Mouse (Mus musculus): ENCODE results near the gene Erlec1.

Gene Erlec1

GRCm38 (mm10) chr11:30954279-30954725, at the start of gene Erlec1:
Gene Erlec1, minus strand, starts transcription at chr11:30954335.
- DNase-seq (ENCODE audit: low spot score): peak; percentile 75

GRCm38 (mm10) chr11:31001169-31001908, 47.2 kb upstream of the Erlec1 start:
- DNase-seq (ENCODE audit: low spot score): no peak

- no peak for DNase-seq (ENCODE audit: low spot score)
Measured at GRCm38 (mm10) chr11:31000028-31000427, 45.9 kb upstream of the Erlec1 start.

- DNase-seq (ENCODE audit: low spot score): no peak
Measured at GRCm38 (mm10) chr11:30998704-30999103, 44.6 kb upstream of the Erlec1 start.

GRCm38 (mm10) chr11:30998199-30998598, 44.1 kb upstream of the Erlec1 start:
- DNase-seq (ENCODE audit: low spot score): no peak

- DNase-seq (ENCODE audit: low spot score): no peak
Measured at GRCm38 (mm10) chr11:30996670-30997069, 42.5 kb upstream of the Erlec1 start.

GRCm38 (mm10) chr11:30986625-30987017, 32.5 kb upstream of the Erlec1 start:
- no peak for DNase-seq (ENCODE audit: low spot score)

GRCm38 (mm10) chr11:30985877-30986624, 31.9 kb upstream of the Erlec1 start, which contains the start of gene Chac2:
Gene Chac2, minus strand, starts transcription at chr11:30986350.
- peak; percentile 80 for DNase-seq (ENCODE audit: low spot score)

GRCm38 (mm10) chr11:30985237-30985636, 31.1 kb upstream of the Erlec1 start:
- DNase-seq (ENCODE audit: low spot score): no peak

- peak; percentile 46 for DNase-seq (ENCODE audit: low spot score)
Measured at GRCm38 (mm10) chr11:30953469-30954154, 523 bp downstream of the Erlec1 start.

- peak; percentile 21 for DNase-seq (ENCODE audit: low spot score)
Measured at GRCm38 (mm10) chr11:30952829-30953228, 1.3 kb downstream of the Erlec1 start.

- DNase-seq (ENCODE audit: low spot score): no peak
Measured at GRCm38 (mm10) chr11:30943522-30943921, 10.6 kb downstream of the Erlec1 start.

- DNase-seq (ENCODE audit: low spot score): no peak
Measured at GRCm38 (mm10) chr11:30928498-30928897, 25.6 kb downstream of the Erlec1 start.

- no peak for DNase-seq (ENCODE audit: low spot score)
Measured at GRCm38 (mm10) chr11:30928079-30928478, 26.1 kb downstream of the Erlec1 start.

GRCm38 (mm10) chr11:30923283-30923682, 30.9 kb downstream of the Erlec1 start:
- DNase-seq (ENCODE audit: low spot score): no peak

GRCm38 (mm10) chr11:30920641-30921040, 33.5 kb downstream of the Erlec1 start:
- no peak for DNase-seq (ENCODE audit: low spot score)

- no peak for DNase-seq (ENCODE audit: low spot score)
Measured at GRCm38 (mm10) chr11:30912311-30912710, 41.8 kb downstream of the Erlec1 start.

- no peak for DNase-seq (ENCODE audit: low spot score)
Measured at GRCm38 (mm10) chr11:30899312-30899711, 54.8 kb downstream of the Erlec1 start.

GRCm38 (mm10) chr11:30896201-30896600, 57.9 kb downstream of the Erlec1 start:
- DNase-seq (ENCODE audit: low spot score): no peak

- no peak for DNase-seq (ENCODE audit: low spot score)
Measured at GRCm38 (mm10) chr11:30888153-30888552, 66.0 kb downstream of the Erlec1 start.

GRCm38 (mm10) chr11:30885171-30885871, 68.8 kb downstream of the Erlec1 start, which contains the start of the genes Gpr75 and Asb3:
Gene Gpr75, plus strand, starts transcription at chr11:30885358.
Gene Asb3, plus strand, starts transcription at chr11:30885416.
- no peak for DNase-seq (ENCODE audit: low spot score)

All from spleen, adult 12 weeks (tissue).